Mouse (Mus musculus): Measurements from ENCODE around the gene C2cd5. TPM values are rescaled to one million over a fixed set of nuclear protein-coding genes. Genes with fewer than 3 reads are reported as not detected.

Gene C2cd5
- polyA plus RNA-seq, 1 experiment from 2014 or later, result 43.1 TPM

DNA sequence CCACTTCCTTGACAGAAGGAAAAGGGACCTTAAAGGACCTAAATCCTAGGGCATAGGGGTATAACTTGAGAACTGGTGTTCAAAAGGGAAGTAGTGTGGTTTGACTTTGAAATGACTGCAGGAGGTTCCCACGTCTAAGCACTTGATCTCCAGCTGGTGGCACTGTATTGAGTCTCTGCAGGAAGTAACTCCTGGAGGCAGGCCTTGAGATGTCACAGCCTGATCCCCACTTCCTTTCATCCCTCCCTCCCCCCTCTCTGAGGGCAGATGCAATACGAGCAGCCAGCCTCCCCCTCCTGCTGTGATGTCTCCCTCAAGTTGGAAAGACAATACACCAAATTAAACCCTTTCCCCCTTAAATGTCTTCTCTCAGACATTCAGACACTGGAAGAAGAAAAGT is 14.6 kb upstream of the C2cd5 start:
- no peaks in the 10 kb centered on the region for H3K36me3 ChIP-seq
- no peaks in the 10 kb centered on the region for H3K9me3 ChIP-seq
- no peak for ATAC-seq (ENCODE audit: low FRiP score, low read depth)
- H3K4me2 ChIP-seq, result no peak overlapping the region
- no peaks in the 10 kb centered on the region for H3K4me1 ChIP-seq (replicated peaks)
- no peak overlapping the region for H3K27ac ChIP-seq (replicated peaks)
- H3K27me3 ChIP-seq, result no peaks in the 10 kb centered on the region
- WGBS, result 5% methylated on average over 2 of the region's 2 CpGs
- H3K4me3 ChIP-seq, result no peak overlapping the region
- H3K9ac ChIP-seq, result no peak overlapping the region

DNA sequence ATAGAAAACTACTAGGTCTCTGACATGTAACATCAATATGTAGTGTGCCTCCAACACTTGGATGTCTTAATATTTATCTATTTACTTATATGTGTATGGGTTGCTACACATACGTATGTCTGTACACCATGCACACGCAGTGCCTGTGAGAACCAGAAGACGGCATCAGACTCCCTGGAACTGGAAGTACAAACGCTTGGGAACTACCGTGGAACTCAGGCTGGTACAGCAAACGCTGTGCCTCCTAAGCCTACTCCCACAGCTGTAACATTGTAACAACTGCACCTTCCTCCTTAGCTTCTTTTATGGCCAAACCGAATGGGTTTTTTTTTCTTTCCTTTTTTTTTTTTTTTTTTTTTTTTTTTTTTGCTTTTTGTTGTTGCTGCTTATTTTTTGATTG is 10.4 kb upstream of the C2cd5 start:
- Histone ChIP-seq H3K4me3 (no peak overlapping the region), H3K27ac (replicated peaks) (no peak overlapping the region), H3K4me2 (no peak overlapping the region), H3K9ac (no peak overlapping the region), H3K9me3 (no peaks in the 10 kb centered on the region), H3K4me1 (replicated peaks) (no peaks in the 10 kb centered on the region), H3K27me3 (no peaks in the 10 kb centered on the region), H3K36me3 (no peaks in the 10 kb centered on the region)
- ATAC-seq (ENCODE audit: low FRiP score, low read depth), result no peak
- 87% methylated on average over 7 of the region's 7 CpGs for WGBS

DNA sequence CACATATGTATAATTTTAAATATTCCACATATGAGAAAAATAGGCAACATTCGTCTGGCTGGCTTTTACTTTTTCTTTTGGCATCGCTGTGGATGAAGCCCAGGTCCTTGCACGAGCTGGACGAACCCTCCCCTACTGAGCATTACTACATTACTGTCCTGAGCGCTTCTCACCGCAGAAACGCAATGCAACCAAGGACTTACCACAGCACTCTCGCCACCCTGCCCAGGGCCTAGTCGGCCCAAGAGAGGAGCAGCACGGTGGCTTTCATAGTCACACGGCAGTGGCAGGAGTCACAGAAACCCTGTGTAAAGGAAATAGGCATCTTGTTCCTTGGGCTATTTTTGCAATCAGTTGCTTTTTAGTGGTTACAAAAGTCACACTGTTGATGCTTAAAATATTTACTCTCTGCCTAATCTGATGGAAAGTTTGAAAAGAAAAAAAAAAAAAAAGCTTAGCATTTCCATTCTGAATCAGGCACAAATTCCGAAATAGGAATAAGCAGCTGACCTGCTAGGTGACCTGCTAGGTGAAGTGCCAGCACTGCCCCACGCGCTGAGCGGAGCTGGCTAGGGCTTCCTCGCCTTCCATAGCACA is 9.8 kb upstream of the C2cd5 start:
- H3K36me3 ChIP-seq, result no peaks in the 10 kb centered on the region
- 72% methylated on average over 16 of the region's 16 CpGs for WGBS
- no peaks in the 10 kb centered on the region for H3K9me3 ChIP-seq
- no peak overlapping the region for H3K9ac ChIP-seq
- H3K4me2 ChIP-seq, result no peak overlapping the region
- no peaks in the 10 kb centered on the region for H3K27me3 ChIP-seq
- H3K27ac ChIP-seq (replicated peaks), result no peak overlapping the region
- no peak overlapping the region for H3K4me3 ChIP-seq
- no peak for ATAC-seq (ENCODE audit: low FRiP score, low read depth)
- no peaks in the 10 kb centered on the region for H3K4me1 ChIP-seq (replicated peaks)

DNA sequence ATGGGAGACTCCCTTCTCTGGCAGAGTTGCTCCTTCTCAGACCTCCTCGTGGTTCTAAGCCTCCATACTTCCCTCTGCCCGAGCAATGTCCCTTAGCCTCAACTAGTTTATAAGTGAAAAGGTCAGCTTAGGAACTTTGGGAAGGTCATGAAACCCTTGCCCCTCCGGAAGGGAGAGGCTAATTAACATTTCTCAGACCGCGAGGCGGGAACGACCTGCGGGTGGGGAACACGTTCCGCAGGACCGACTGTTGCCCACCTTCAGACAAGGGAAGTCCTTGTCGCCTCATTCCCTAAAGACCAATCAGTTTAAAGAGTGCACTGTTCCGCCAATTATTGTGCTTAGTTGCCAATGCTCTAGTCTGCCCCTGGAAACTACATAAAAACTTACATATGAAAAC is 8.1 kb upstream of the C2cd5 start:
- no peak overlapping the region for H3K4me2 ChIP-seq
- H3K4me3 ChIP-seq, result no peak overlapping the region
- no peaks in the 10 kb centered on the region for H3K36me3 ChIP-seq
- no peaks in the 10 kb centered on the region for H3K4me1 ChIP-seq (replicated peaks)
- H3K27me3 ChIP-seq, result no peaks in the 10 kb centered on the region
- no peak overlapping the region for H3K9ac ChIP-seq
- WGBS, result 80% methylated on average over 13 of the region's 13 CpGs
- ATAC-seq (ENCODE audit: low FRiP score, low read depth), result no peak
- H3K9me3 ChIP-seq, result no peaks in the 10 kb centered on the region
- no peak overlapping the region for H3K27ac ChIP-seq (replicated peaks)

DNA sequence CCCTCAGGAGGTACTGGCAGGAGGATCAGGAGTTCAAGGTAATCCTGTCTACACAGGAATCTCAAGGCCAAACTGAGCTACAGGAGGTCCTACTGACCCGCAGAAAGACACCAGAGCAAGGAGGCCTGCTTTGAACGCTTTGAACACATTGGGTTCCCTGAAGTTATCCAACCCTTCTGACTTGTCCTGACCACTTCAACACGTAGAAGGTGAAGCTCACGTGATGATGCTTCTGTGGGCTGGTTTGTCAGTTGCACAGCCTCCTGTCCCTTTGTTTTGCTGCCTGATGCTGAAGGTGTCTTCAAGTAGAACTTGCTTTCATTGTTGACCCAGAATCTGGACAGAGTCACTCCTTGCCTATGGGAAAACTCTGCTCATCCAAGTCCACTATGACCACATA is 7.7 kb upstream of the C2cd5 start:
- no peaks in the 10 kb centered on the region for H3K36me3 ChIP-seq
- no peaks in the 10 kb centered on the region for H3K9me3 ChIP-seq
- H3K4me1 ChIP-seq (replicated peaks), result no peaks in the 10 kb centered on the region
- no peak overlapping the region for H3K4me3 ChIP-seq
- no peaks in the 10 kb centered on the region for H3K27me3 ChIP-seq
- H3K9ac ChIP-seq, result no peak overlapping the region
- no peak overlapping the region for H3K4me2 ChIP-seq
- H3K27ac ChIP-seq (replicated peaks), result no peak overlapping the region
- 93% methylated on average over 4 of the region's 4 CpGs for WGBS
- ATAC-seq (ENCODE audit: low FRiP score, low read depth), result no peak

DNA sequence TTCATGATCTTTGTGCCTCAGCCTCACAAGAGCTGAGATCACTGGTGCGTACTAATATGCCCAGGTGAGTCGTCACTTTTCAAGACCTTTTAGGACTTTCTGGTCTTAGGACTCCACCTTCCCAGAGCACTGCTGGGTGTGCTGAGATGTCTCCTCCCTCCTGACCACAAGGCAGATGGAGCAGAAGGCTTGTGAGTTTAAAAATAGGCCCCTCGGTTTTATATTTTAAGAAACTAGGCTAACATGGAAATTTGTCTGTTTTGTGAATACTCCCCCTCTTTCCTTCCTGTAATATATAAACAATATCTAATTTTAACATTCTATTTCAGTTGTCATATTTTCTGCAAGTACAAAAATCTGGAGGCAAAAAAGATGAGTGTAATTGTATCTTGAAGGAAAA is 5.8 kb upstream of the C2cd5 start:
- Histone ChIP-seq H3K4me1 (replicated peaks) (no peaks in the 10 kb centered on the region), H3K4me2 (no peak overlapping the region), H3K9ac (no peak overlapping the region), H3K27ac (replicated peaks) (no peak overlapping the region), H3K9me3 (no peaks in the 10 kb centered on the region), H3K36me3 (no peaks in the 10 kb centered on the region), H3K27me3 (no peaks in the 10 kb centered on the region), H3K4me3 (no peak overlapping the region)
- WGBS, result 86% methylated on average over 3 of the region's 3 CpGs
- no peak for ATAC-seq (ENCODE audit: low FRiP score, low read depth)

DNA sequence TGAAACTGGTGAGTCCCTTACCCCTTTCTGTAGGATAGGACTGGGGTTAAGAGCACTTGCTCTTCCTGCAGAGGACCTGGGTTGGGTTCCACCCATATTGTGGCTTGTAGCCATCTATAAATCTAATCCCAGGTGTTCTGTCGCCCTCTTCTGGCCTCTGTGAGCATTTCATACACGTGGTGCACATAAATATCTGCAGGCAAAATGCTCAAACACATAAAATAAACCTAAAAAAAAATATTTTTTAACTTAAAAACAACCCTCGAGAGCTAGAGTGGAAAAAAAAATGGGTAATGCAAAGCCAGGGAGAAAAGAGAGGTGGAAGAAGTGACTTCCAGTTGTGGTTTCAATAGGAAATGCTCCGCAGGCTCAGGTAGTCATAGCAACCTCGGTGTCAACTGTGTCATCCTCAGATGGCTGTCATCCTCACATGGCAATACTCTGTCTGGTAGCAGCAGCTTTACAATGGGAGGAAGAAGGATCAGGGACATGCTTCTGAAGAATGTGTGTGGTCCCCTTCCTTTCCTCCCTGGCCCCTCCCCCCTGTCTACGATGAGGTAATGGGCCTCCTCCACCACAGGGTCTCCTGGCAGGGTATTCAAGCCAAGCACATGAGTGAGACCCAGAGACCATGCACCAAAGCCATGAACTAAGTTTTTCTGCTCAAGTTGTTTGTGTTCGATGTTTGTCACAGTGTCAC is 4.2 kb upstream of the C2cd5 start:
- Histone ChIP-seq H3K27ac (replicated peaks) (no peak overlapping the region), H3K36me3 (no peaks in the 10 kb centered on the region), H3K27me3 (no peaks in the 10 kb centered on the region), H3K4me3 (no peak overlapping the region), H3K4me2 (no peak overlapping the region), H3K4me1 (replicated peaks) (no peaks in the 10 kb centered on the region), H3K9me3 (no peaks in the 10 kb centered on the region), H3K9ac (no peak overlapping the region)
- ATAC-seq (ENCODE audit: low FRiP score, low read depth), result no peak
- 66% methylated on average over 7 of the region's 7 CpGs for WGBS

DNA sequence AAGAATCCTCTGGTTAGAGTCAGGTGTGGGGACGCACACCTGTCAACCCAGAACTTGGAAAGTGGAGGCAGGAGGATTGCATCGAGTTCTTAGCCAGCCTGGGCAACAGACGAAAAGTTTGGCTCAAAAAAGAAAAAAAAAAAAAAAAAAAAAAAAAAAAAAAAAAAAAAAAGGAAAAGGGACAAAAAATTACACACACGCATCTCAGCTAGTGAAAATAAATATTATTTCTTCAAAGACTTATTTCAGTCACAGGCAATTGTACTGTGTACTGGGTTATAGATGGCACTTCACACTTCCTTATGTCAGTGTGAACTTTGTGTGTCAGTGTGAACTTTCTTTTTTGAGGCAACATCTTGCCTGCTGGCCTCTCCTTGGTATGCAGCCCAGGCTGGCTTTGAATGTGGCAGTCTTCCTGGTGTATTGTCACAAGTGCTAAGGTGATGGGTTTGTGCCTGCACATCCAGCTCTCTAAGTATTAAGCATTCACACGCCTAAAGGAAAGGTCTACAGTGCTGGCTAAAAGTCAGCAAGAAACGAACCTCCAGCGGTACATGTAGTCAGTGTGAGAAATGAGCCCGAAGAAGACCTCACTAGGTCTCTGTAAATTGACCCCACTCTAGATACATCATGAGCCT is 656 bp upstream of the C2cd5 start:
- peaks cover 3% of the 10 kb centered on the region; the same call in 1 of the 2 replicates for H3K36me3 ChIP-seq
- peak overlapping the region; percentile 66 for H3K4me2 ChIP-seq
- peak overlapping the region; percentile 91 for H3K4me3 ChIP-seq
- peaks cover 17% of the 10 kb centered on the region for H3K4me1 ChIP-seq (replicated peaks)
- peak overlapping the region; percentile 99 for H3K27ac ChIP-seq (replicated peaks)
- no peak for ATAC-seq (ENCODE audit: low FRiP score, low read depth)
- H3K9me3 ChIP-seq, result no peaks in the 10 kb centered on the region
- H3K27me3 ChIP-seq, result no peaks in the 10 kb centered on the region
- 54% methylated on average over 8 of the region's 8 CpGs for WGBS
- H3K9ac ChIP-seq, result peak overlapping the region; percentile 94

DNA sequence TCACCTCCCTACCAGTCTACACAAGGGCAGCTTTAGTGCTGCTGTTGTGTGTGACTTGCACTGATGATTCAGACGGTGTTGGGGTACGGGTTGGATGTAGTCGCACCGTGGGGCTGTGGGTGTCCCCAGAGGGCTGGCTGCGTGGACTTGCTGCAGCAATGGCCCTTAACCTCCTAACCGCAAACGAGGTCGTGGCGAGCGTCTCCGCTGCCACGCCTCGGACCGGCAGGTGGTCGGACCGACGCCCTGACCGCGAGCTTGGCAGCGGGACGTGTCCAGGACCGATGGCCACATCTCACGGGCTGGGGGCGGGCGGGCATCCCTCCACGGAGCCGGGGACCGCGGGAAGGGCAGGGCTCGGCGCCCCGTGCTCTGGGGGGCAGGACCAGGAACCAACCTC is 660 bp downstream of the C2cd5 start:
- Histone ChIP-seq H3K4me3 (peak overlapping the region; percentile 91), H3K27ac (replicated peaks) (peak overlapping the region; percentile 99), H3K9ac (peak overlapping the region; percentile 94), H3K27me3 (no peaks in the 10 kb centered on the region), H3K36me3 (peaks cover 3% of the 10 kb centered on the region; the same call in 1 of the 2 replicates), H3K9me3 (no peaks in the 10 kb centered on the region), H3K4me1 (replicated peaks) (peaks cover 17% of the 10 kb centered on the region), H3K4me2 (peak overlapping the region; percentile 66)
- ATAC-seq (ENCODE audit: low FRiP score, low read depth), result peak; percentile 74
- under 1% methylated on average over 32 of the region's 32 CpGs for WGBS

DNA sequence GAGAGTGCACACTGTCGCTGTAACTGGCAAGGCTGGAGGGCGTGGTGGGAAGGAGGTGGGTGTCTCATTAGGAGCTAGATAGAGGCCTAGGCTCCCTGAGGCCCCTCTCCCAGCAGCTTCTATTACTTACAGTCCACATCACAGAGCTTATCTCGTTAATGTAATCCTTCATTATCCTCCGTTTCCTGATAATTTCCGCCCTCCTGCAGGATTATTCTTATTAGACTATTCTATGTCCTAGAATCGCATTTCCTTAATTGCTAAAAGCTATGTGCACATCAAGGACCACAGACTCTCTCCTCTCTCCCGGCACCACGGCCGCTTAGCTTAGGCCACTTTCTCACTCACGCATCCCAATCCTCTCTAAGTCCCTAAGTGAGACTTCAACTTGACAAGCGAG is 4.8 kb downstream of the C2cd5 start:
- H3K36me3 ChIP-seq, result peaks cover 23% of the 10 kb centered on the region
- H3K9me3 ChIP-seq, result no peaks in the 10 kb centered on the region
- 72% methylated on average over 11 of the region's 11 CpGs for WGBS
- ATAC-seq (ENCODE audit: low FRiP score, low read depth), result no peak
- H3K27ac ChIP-seq (replicated peaks), result no peak overlapping the region
- no peak overlapping the region for H3K4me2 ChIP-seq
- no peak overlapping the region for H3K9ac ChIP-seq
- peaks cover 17% of the 10 kb centered on the region for H3K4me1 ChIP-seq (replicated peaks)
- no peak overlapping the region for H3K4me3 ChIP-seq
- H3K27me3 ChIP-seq, result no peaks in the 10 kb centered on the region

DNA sequence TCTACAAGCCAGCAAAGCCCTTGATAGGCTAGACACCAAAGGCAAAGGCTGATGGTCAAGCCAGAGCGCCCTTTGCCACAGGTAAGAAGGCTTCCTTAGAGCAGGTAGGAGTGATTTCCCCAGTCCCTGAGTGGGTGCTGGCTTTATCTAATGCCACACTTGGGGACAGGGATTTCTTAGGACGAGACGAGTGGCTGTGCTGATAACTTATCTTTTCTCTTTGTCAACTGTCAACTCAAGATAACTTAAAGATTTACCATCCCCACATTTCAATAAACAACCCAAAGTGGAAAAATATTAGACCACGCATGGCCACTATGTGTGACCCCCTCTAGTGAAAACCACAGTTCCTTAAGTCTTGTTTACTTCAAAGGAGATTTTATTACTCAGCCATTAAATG is 7.1 kb downstream of the C2cd5 start:
- H3K4me1 ChIP-seq (replicated peaks), result peaks cover 8% of the 10 kb centered on the region
- no peak for ATAC-seq (ENCODE audit: low FRiP score, low read depth)
- no peaks in the 10 kb centered on the region for H3K9me3 ChIP-seq
- WGBS, result 91% methylated on average over 4 of the region's 4 CpGs
- H3K36me3 ChIP-seq, result peaks cover 35% of the 10 kb centered on the region
- no peak overlapping the region for H3K4me2 ChIP-seq
- H3K27me3 ChIP-seq, result no peaks in the 10 kb centered on the region
- no peak overlapping the region for H3K4me3 ChIP-seq
- H3K9ac ChIP-seq, result no peak overlapping the region
- H3K27ac ChIP-seq (replicated peaks), result no peak overlapping the region

DNA sequence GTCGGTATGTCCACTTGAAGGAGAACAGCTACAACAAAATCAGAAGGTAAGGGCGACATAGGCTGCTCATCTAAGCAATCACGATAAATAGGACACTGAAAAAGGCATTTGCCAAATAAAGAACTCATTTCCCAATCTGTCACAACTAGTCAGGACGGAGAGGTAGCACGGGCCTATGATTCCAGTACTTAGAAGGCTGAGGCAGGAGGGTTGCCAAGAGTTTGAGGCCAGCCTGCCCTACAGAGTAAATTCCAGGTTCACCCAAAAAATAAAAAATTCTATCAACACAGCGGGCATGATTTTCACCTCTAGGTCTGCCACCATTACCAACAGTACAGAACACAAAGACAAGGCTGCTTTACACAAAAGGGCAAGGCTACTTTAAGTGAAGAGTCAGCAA is 8.9 kb downstream of the C2cd5 start:
- Histone ChIP-seq H3K9me3 (no peaks in the 10 kb centered on the region), H3K4me2 (no peak overlapping the region), H3K36me3 (peaks cover 50% of the 10 kb centered on the region), H3K4me3 (no peak overlapping the region), H3K4me1 (replicated peaks) (no peaks in the 10 kb centered on the region), H3K27me3 (no peaks in the 10 kb centered on the region), H3K9ac (no peak overlapping the region), H3K27ac (replicated peaks) (no peak overlapping the region)
- ATAC-seq (ENCODE audit: low FRiP score, low read depth), result no peak
- WGBS, result 98% methylated on average over 6 of the region's 6 CpGs
